Mouse (Mus musculus) liver, adult 2 months (tissue): Measurements from ENCODE around the gene F2. TPM values are rescaled to one million over a fixed set of nuclear protein-coding genes. Genes with fewer than 3 reads are reported as not detected.

Source experiments
- DNase-seq: peaks from one replicate; pipeline ENCODE4 v3.0.0-alpha.2; 2011; ENCODE audit warnings: low read depth, low spot score; ENCODE audit errors: extremely low read depth
- H3K27ac ChIP-seq: fragments of 200-500 bp; replicated peaks from 2 replicates; pipeline ENCODE4 v1.5.1; 2012; ENCODE audit warnings: low read depth, mild to moderate bottlenecking, control low read depth, inconsistent platforms, low read length; ENCODE audit not compliant: insufficient read depth
- H3K27me3 ChIP-seq: fragments of 200-500 bp; 2 replicates; pipeline ENCODE4 v1.6.1; 2012; ENCODE audit warnings: mild to moderate bottlenecking, moderate library complexity, low read length, inconsistent platforms; ENCODE audit not compliant: control insufficient read depth, insufficient read depth
- H3K36me3 ChIP-seq: fragments of 200-500 bp; 2 replicates; pipeline ENCODE4 v1.6.1; 2012; ENCODE audit warnings: low read length, inconsistent platforms; ENCODE audit not compliant: control insufficient read depth, insufficient read depth
- H3K4me1 ChIP-seq: fragments of 200-500 bp; 2 replicates; pipeline ENCODE4 v1.6.1; 2011; ENCODE audit warnings: low read length; ENCODE audit not compliant: control insufficient read depth, insufficient read depth
- H3K4me3 ChIP-seq: fragments of 200-500 bp; 2 replicates; pipeline ENCODE4 v1.5.1; 2011; ENCODE audit warnings: low read depth, mild to moderate bottlenecking, control low read depth, low read length, moderate library complexity; ENCODE audit not compliant: insufficient read depth
- H3K79me2 ChIP-seq: fragments of 200-500 bp; 2 replicates; pipeline ENCODE4 v1.6.1; 2012; ENCODE audit warnings: inconsistent platforms, mild to moderate bottlenecking, low read length, moderate library complexity; ENCODE audit not compliant: control insufficient read depth, insufficient read depth
- H3K9ac ChIP-seq: fragments of 200-500 bp; 2 replicates; pipeline ENCODE4 v1.6.1; 2012; ENCODE audit warnings: low read depth, mild to moderate bottlenecking, control low read depth, inconsistent platforms, low read length
- CTCF ChIP-seq: fragments of 200-500 bp; IDR thresholded peaks from 2 replicates; pipeline ENCODE4 v1.5.1; 2011; ENCODE audit warnings: low read depth, low read length, control low read depth
- POLR2A ChIP-seq: fragments of 200-500 bp; IDR thresholded peaks from 2 replicates; pipeline ENCODE4 v1.6.1; 2011; ENCODE audit warnings: low read length, control low read depth; ENCODE audit not compliant: insufficient read depth; ENCODE audit errors: extremely low read depth
- WGBS: fragments of 180-500 bp; shearing (Covaris S2); methylation state at CpG from one replicate; pipeline ENCODE4 v1.1.7; 2018; 5-methylcytosine and 5-hydroxymethylcytosine counted together
- polyA plus RNA-seq: library from polyadenylated mRNA; depleted of rRNA; stranded (reverse); fragments of >200 nt; gene quantifications from 2 replicates; pipeline ENCODE4 v1.2.3, GENCODE M21; 2012
- total RNA-seq: library from RNA; depleted of rRNA; stranded (reverse); fragments of >200 nt; gene quantifications from 2 replicates; pipeline ENCODE4 v1.2.3, GENCODE M21; 2014

F2 gene
- total and polyA plus RNA-seq, 2 experiments: 1,668 to 2,057 TPM

DNA sequence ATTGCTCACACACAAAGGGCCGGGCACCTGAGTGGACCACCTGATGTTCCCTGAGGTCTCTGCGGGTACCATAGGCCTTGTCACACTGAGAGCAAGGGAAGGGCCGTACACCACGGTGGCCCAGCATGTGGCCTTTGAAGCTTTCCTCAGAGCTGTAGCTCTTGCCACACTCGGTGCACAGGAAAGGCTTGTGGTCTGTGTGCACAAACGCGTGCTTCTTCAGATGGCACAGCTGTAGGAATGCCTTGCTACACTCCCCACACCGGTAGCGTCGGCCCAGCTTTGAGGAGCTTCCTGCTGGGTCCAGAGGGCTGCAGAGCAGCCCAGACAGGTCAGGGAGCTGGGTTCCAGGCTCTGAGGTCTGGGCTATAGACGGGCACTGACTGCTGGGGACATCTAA, 9.6 kb upstream of the F2 start:
- no peak overlapping the region for H3K4me3 ChIP-seq
- no peak overlapping the region for H3K9ac ChIP-seq
- no peaks in the 10 kb centered on the region for H3K4me1 ChIP-seq
- TF ChIP-seq POLR2A (no peak), CTCF (no peak)
- peaks cover 4% of the 10 kb centered on the region; the same call in 1 of the 2 replicates for H3K79me2 ChIP-seq
- DNase-seq: no peak
- H3K36me3 ChIP-seq: peaks cover 7% of the 10 kb centered on the region; the same call in 1 of the 2 replicates
- H3K27ac ChIP-seq: no peak overlapping the region
- no peaks in the 10 kb centered on the region for H3K27me3 ChIP-seq
- WGBS: 93% methylated on average over 11 of the region's 11 CpGs

DNA sequence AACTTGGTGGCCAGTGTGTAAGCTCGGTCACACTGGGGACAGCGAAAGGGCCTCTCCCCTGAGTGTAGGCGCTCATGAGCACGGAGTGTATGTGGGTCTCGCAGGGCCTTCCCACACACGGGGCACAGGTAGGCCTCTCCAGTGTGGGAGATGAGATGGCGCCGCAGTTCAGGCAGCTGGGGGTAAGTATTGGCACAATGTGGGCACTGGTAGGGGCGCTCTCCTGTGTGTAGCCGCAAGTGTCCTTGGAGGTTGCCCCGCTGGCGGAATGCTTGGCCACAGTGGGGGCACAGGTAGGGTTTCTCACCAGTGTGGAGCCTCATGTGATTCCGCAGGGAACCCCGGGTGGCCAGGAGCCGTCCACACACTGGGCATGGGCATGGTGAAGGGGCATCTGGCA, 9.1 kb upstream of the F2 start:
- Histone ChIP-seq H3K36me3 (peaks cover 7% of the 10 kb centered on the region; the same call in 1 of the 2 replicates), H3K79me2 (peaks cover 4% of the 10 kb centered on the region; the same call in 1 of the 2 replicates), H3K27me3 (no peaks in the 10 kb centered on the region), H3K4me3 (no peak overlapping the region), H3K4me1 (no peaks in the 10 kb centered on the region), H3K27ac (no peak overlapping the region), H3K9ac (no peak overlapping the region)
- TF ChIP-seq CTCF (no peak), POLR2A (no peak)
- no peak for DNase-seq
- WGBS: 97% methylated on average over 15 of the region's 15 CpGs

DNA sequence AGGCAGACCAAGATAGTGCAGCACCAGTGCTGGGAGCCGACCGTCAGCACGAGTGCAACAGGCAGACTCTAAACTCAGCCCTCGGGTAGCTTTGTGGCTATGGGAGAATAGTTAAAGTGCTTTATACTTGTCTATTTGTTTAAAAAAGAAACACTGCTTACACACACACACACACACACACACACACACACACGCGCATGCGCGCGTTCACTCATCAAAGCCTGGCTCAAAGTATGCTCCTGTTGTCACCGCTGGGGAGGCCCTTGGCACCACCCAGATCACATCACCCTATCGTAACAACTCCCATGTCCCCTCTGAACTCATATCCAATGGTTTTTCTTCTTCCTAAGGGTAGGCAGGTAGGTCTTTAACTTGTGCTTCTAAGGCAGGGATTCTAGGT, 7.8 kb upstream of the F2 start:
- 93% methylated on average over 11 of the region's 11 CpGs for WGBS
- no peak overlapping the region for H3K27ac ChIP-seq

DNA sequence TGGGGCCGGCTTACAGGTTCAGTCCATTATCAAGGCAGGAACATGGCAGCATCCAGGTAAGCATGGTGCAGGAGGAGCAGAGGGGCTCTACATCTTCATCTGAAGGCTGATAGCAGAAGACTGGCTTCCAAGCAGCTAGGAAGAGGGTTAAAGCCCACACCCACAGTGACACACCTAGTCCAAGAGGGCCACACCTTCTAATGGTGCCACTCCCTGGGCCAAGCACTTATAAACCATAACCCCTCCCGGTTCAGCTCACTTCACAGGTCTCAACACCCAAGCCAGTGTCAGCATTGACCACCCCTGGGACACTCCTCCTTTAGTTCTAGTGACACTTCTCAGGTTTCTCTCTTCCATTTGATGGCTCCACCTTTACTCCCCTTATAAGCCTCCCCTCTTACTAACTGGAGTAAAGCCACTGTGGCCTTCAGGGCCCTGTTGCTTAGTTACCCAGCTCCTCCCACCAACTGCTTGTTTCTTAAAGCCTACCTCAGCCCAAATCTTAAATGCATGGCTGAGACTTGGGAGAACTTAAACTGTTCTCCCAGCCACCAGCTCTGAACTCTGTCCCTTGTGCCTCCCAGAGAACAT, 6.7 kb upstream of the F2 start:
- TF ChIP-seq CTCF: no peak
- no peak for TF ChIP-seq POLR2A
- H3K27me3 ChIP-seq: no peaks in the 10 kb centered on the region
- no peak for DNase-seq
- WGBS: 85% methylated on average over 2 of the region's 2 CpGs
- no peaks in the 10 kb centered on the region; the same call in 1 of the 2 replicates for H3K79me2 ChIP-seq
- no peak overlapping the region for H3K4me3 ChIP-seq
- H3K36me3 ChIP-seq: peaks cover 7% of the 10 kb centered on the region; the same call in 1 of the 2 replicates
- H3K4me1 ChIP-seq: peaks cover 6% of the 10 kb centered on the region; the same call in 1 of the 2 replicates
- H3K27ac ChIP-seq: no peak overlapping the region
- H3K9ac ChIP-seq: no peak overlapping the region

More for the DNA sequence above, 7.8 kb upstream of the F2 start:
- H3K4me1 ChIP-seq: no peaks in the 10 kb centered on the region
- TF ChIP-seq CTCF (no peak), POLR2A (no peak)
- H3K79me2 ChIP-seq: peaks cover under 1% of the 10 kb centered on the region; the same call in 1 of the 2 replicates
- peaks cover 7% of the 10 kb centered on the region; the same call in 1 of the 2 replicates for H3K36me3 ChIP-seq
- DNase-seq: no peak
- H3K4me3 ChIP-seq: no peak overlapping the region
- no peaks in the 10 kb centered on the region for H3K27me3 ChIP-seq
- H3K9ac ChIP-seq: no peak overlapping the region

DNA sequence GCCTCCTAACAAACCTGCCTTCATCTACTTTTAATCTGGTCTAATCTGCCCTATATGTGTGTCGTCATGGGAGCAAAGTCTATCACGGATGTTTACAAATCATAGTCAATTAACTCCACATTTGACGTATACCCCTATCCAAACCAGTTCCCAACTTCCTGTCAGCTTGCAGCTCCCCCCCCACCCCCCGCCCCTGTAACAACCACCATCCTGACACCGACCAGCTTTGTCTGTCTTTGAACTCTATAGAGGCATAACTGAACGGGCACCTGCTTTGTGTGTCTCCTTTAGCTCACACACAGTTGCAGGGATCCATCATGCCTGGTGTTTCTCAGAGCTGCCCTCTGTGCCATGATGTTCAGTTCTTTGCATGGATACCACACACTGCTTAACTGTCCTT, 2.7 kb upstream of the F2 start:
- H3K36me3 ChIP-seq: no peaks in the 10 kb centered on the region
- no peaks in the 10 kb centered on the region for H3K27me3 ChIP-seq
- H3K9ac ChIP-seq: no peak overlapping the region
- no peak for DNase-seq
- H3K79me2 ChIP-seq: peaks cover 11% of the 10 kb centered on the region; the same call in 1 of the 2 replicates
- no peak overlapping the region for H3K27ac ChIP-seq
- peaks cover 12% of the 10 kb centered on the region for H3K4me1 ChIP-seq
- H3K4me3 ChIP-seq: no peak overlapping the region
- 29% methylated on average over 6 of the region's 6 CpGs for WGBS
- TF ChIP-seq CTCF (no peak), POLR2A (no peak)

DNA sequence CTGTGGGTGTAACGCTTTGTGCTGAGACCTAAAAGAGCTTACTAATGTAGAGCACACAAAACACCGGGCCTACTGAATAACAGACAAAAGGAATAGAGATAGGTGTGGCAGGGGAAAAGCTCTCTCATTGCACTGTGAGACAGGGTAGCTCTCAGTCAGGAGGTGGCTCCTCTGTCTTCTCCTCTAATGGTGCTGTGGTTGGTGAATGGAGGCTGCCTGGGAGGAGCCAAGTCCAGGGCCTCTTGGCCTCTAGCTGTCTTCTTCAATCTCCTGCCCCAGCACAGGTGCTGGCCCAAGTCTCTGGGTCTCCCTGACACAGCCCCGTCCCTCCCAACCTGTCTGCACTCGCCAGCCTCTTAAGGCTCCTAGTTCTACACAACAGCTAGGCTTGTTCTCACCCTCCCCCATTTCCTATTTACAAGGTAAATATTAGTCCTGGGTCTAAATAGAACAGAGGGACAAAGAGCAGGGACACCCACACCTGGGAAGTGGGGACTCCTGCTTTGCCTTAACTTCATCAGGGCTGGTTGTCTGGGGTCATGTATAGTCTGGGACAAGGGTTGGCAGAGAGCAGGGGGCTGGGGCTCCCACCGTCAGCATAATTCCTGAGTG, 619 bp upstream of the F2 start:
- Histone ChIP-seq H3K4me3 (peak overlapping the region; percentile 17), H3K27ac (peak overlapping the region; percentile 90), H3K9ac (peak overlapping the region; percentile 45), H3K4me1 (peaks cover 24% of the 10 kb centered on the region), H3K79me2 (peaks cover 16% of the 10 kb centered on the region; the same call in 1 of the 2 replicates), H3K27me3 (no peaks in the 10 kb centered on the region), H3K36me3 (peaks cover 10% of the 10 kb centered on the region; the same call in 1 of the 2 replicates)
- WGBS: 21% methylated on average over 5 of the region's 5 CpGs
- TF ChIP-seq CTCF (no peak), POLR2A (0 out of 2 replicates have a peak, but pooled peaks have one; percentile 34)
- DNase-seq: peak; percentile 95
